Mouse (Mus musculus) stomach, postnatal 0 days (tissue): Measurements from ENCODE around the gene Ift57. TPM values are rescaled to one million over a fixed set of nuclear protein-coding genes. Genes with fewer than 3 reads are reported as not detected.

Experiments
- ATAC-seq: fragments of 200-750 bp; cut with Nextera tagmentation; 2 replicates; pipeline ENCODE4 v1.8.0; 2017; ENCODE audit not compliant: low FRiP score, low TSS enrichment
- DNase-seq: peaks from one replicate; pipeline ENCODE4 v3.0.0-alpha.2; 2016; ENCODE audit warnings: low spot score
- H3K27ac ChIP-seq: fragments of 300-500 bp; sonication (generic); replicated peaks from 2 replicates; pipeline ENCODE4 v1.5.1; 2014; ENCODE audit warnings: mild to moderate bottlenecking, control low read depth
- H3K27me3 ChIP-seq: fragments of 300-500 bp; sonication (generic); 2 replicates; pipeline ENCODE4 v1.6.1; 2014; ENCODE audit warnings: low read length; ENCODE audit not compliant: control insufficient read depth, insufficient read depth
- H3K36me3 ChIP-seq: fragments of 300-500 bp; sonication (generic); 2 replicates; pipeline ENCODE4 v1.6.1; 2014; ENCODE audit warnings: low read length, mixed read lengths; ENCODE audit not compliant: control insufficient read depth, insufficient read depth
- H3K4me1 ChIP-seq: fragments of 300-500 bp; sonication (generic); replicated peaks from 2 replicates; pipeline ENCODE4 v1.6.1; 2014; ENCODE audit warnings: antibody characterized with exemption; ENCODE audit not compliant: control insufficient read depth, insufficient read depth
- H3K4me2 ChIP-seq: fragments of 300-500 bp; sonication (generic); replicated peaks from 2 replicates; pipeline ENCODE4 v1.6.1; 2014; ENCODE audit warnings: low read depth, mild to moderate bottlenecking, control low read depth, moderate library complexity
- H3K4me3 ChIP-seq: fragments of 300-500 bp; sonication (generic); 2 replicates; pipeline ENCODE4 v1.5.1; 2014; ENCODE audit warnings: low read depth, low read length, control low read depth
- H3K9ac ChIP-seq: fragments of 300-500 bp; sonication (generic); 2 replicates; pipeline ENCODE4 v1.6.1; 2014; ENCODE audit warnings: mild to moderate bottlenecking, low read length, control low read depth, mixed read lengths
- H3K9me3 ChIP-seq: fragments of 300-500 bp; sonication (generic); 2 replicates; pipeline ENCODE4 v1.6.1; 2016; ENCODE audit warnings: low read length; ENCODE audit not compliant: control insufficient read depth
- CTCF ChIP-seq: IDR thresholded peaks from 2 replicates; pipeline ENCODE4 v1.5.1; 2016; ENCODE audit warnings: antibody characterized with exemption, low read depth, mild to moderate bottlenecking, moderate library complexity
- EP300 ChIP-seq: optimal IDR thresholded peaks from 2 replicates; pipeline ENCODE3; 2016; ENCODE audit warnings: antibody characterized with exemption
- WGBS: fragments of 180-500 bp; shearing (Covaris S2); extraction: QIAGEN DNeasy Blood & Tissue Kit; methylation state at CpG from one replicate; pipeline ENCODE4 v1.1.7; 2014; 5-methylcytosine and 5-hydroxymethylcytosine counted together
- polyA plus RNA-seq: library from polyadenylated mRNA; unstranded; fragments of >200 nt; fragmentation: Nextera tagmentation; extraction: Ambion mirVana; gene quantifications from 2 replicates; pipeline ENCODE4 v1.2.1, GENCODE M21; 2015

The Ift57 gene
- polyA plus RNA-seq = 11.9 and 13.8 TPM in 2 replicates

DNA sequence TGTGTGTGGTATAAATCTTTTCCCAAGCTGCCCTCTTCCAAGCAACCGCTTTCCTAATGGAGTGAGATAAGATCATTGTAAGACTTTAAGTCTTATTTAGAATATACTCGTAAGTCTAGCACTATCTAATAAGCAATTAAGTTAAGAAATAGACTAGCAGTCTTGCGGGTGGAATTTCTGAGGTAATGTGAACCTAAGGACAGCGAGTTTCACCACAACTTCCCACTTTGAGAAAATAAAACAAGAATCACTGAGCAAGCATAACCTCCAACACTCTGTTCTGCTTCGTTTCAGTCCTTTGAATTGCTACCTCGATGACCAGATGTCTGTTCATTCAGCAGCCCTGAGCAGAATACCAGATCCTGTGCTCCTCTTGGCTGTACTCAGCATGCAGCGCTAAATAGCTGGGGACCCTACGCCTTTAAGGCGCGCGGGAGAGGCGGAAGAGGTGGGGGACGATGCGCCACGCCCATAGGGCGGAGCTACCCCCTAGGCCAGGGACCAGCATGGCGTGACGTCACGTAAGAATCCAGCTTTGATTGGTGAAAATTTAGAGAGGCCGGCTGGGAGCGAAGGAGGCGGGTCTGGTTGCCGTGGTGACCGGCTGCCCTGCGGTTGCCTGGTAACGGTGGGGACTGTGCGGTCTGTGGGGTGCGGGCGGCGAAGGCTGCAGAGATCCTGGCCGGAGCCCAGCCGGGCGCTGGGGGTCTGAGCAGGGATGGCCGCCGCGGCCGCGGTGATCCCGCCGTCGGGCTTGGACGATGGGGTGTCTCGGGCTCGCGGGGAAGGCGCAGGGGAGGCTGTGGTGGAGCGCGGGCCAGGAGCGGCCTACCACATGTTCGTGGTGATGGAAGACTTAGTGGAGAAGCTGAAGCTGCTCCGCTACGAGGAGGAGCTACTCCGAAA lies at the start of gene Ift57:
Ift57 (plus strand) TSS at position 614 of the 906 bp plus-strand sequence.
- WGBS = 2% methylated on average over 46 of the region's 53 CpGs
- no peaks in the 10 kb centered on the region; the same call in 1 of the 2 replicates for H3K4me1 ChIP-seq
- H3K9me3 ChIP-seq = no peaks in the 10 kb centered on the region
- TF ChIP-seq CTCF (no peak), EP300 (no peak)
- DNase-seq (peak; percentile 97), ATAC-seq (peak; percentile 100)
- no peaks in the 10 kb centered on the region for H3K36me3 ChIP-seq
- peak within 1 kb of the TSS; percentile 83 for H3K4me2 ChIP-seq
- peak within 1 kb of the TSS; percentile 64 for H3K9ac ChIP-seq
- no peaks in the 10 kb centered on the region for H3K27me3 ChIP-seq
- H3K27ac ChIP-seq = 0 out of 2 replicates have a peak within 1 kb of the TSS, but pooled peaks have one; percentile 8
- peak within 1 kb of the TSS; percentile 81 for H3K4me3 ChIP-seq

DNA sequence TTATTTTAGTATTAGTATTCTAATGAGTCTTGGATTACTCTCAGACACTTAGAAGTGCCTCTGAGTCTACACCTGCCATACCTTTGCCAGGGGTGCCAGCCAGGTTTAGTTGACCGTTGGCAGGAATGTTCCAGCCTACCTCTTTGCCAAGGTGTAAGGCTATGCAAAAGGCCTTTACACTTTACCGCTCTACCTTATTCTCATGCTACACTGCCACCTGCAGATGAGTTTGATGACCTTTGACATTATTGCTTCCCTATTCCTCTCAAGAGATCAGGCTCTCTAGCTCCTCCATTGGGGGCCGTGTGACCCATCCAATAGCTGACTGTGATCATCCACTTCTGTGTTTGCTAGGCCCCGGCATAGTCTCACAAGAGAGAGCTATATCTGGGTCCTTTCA lies 41.9 kb upstream of the Ift57 start:
- no peak overlapping the region for H3K27ac ChIP-seq
- DNase-seq (no peak), ATAC-seq (no peak)
- no peaks in the 10 kb centered on the region for H3K36me3 ChIP-seq
- TF ChIP-seq CTCF = no peak
- no peak for TF ChIP-seq EP300
- no peaks in the 10 kb centered on the region for H3K27me3 ChIP-seq
- no peak overlapping the region for H3K9ac ChIP-seq
- WGBS = 93% methylated on average over 4 of the region's 4 CpGs
- H3K4me2 ChIP-seq = no peak overlapping the region
- H3K4me1 ChIP-seq = no peaks in the 10 kb centered on the region
- no peaks in the 10 kb centered on the region for H3K9me3 ChIP-seq
- no peak overlapping the region for H3K4me3 ChIP-seq

DNA sequence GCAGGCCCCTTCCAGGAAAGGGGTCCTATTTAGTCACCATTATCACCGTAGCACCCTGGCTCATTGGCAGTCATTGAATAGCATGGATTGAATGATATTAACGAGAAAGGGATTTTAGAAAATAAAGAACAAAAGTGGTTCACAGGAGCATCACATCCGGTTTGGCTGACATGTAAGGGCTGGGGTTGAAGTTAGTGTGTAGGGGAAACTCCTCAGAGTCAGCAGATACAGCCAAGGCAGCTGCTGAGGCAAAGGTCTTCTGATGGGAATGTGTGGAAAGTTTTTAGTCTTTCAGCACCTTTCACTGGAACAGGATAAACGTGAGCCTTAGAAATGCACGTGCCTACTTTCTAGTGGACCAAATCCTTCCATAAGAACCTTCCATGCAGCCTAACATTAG lies 41.0 kb upstream of the Ift57 start:
- no peaks in the 10 kb centered on the region for H3K4me1 ChIP-seq
- H3K27me3 ChIP-seq = no peaks in the 10 kb centered on the region
- H3K9me3 ChIP-seq = no peaks in the 10 kb centered on the region
- H3K36me3 ChIP-seq = no peaks in the 10 kb centered on the region
- H3K4me2 ChIP-seq = no peak overlapping the region
- H3K4me3 ChIP-seq = no peak overlapping the region
- no peak for ATAC-seq
- H3K9ac ChIP-seq = no peak overlapping the region
- no peak for TF ChIP-seq EP300
- no peak for TF ChIP-seq CTCF
- no peak for DNase-seq
- 78% methylated on average over 5 of the region's 5 CpGs for WGBS
- H3K27ac ChIP-seq = no peak overlapping the region

DNA sequence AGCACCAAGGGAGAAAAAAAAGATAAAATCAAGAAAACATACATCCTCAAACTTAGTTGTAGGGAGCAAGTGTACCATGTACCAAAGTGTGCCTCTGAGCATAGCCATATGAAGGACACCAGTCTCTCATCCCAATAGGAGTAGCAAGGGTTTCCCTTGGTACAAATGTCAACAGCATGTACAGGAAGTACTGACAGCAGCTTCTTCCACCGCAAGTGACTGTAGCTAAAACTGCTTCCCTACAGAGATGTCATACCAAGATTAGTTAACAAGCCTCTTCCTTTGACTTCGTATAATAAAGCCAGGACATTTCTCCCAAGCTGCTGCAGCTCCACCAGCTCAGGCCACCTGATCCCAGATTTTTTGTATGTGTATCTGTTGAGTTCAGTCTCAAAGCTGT lies 39.9 kb upstream of the Ift57 start:
- H3K27me3 ChIP-seq = no peaks in the 10 kb centered on the region
- H3K36me3 ChIP-seq = no peaks in the 10 kb centered on the region
- no peak overlapping the region for H3K9ac ChIP-seq
- H3K4me2 ChIP-seq = no peak overlapping the region
- H3K27ac ChIP-seq = no peak overlapping the region
- no peaks in the 10 kb centered on the region for H3K4me1 ChIP-seq
- TF ChIP-seq CTCF (no peak), EP300 (no peak)
- H3K9me3 ChIP-seq = no peaks in the 10 kb centered on the region
- DNase-seq = no peak
- WGBS = 76% methylated on average over 2 of the region's 2 CpGs
- ATAC-seq = no peak
- H3K4me3 ChIP-seq = no peak overlapping the region

DNA sequence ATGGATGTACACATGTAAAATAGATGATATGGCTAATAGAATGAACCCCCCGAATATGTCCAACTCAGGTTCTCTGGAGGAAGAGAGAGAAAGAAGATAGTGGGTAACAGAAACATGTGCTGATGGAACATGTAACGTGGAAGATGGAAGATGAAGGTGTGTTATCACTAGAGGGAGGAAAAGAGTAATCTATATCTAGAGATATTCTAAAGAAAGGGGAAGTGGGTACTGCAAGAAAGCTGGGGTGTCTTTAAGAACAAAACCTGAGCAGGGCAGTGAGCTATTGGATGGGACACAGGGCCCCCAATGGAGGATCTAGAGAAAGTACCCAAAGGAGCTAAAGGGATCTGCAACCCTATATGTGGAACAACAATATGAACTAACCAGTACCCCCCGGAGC lies 38.9 kb upstream of the Ift57 start:
- Histone ChIP-seq H3K4me1 (no peaks in the 10 kb centered on the region), H3K4me3 (no peak overlapping the region), H3K27me3 (no peaks in the 10 kb centered on the region), H3K9me3 (no peaks in the 10 kb centered on the region), H3K4me2 (no peak overlapping the region), H3K36me3 (no peaks in the 10 kb centered on the region), H3K9ac (no peak overlapping the region), H3K27ac (no peak overlapping the region)
- WGBS = 89% methylated on average over 3 of the region's 3 CpGs
- DNase-seq (no peak), ATAC-seq (no peak)
- TF ChIP-seq CTCF = no peak
- no peak for TF ChIP-seq EP300

DNA sequence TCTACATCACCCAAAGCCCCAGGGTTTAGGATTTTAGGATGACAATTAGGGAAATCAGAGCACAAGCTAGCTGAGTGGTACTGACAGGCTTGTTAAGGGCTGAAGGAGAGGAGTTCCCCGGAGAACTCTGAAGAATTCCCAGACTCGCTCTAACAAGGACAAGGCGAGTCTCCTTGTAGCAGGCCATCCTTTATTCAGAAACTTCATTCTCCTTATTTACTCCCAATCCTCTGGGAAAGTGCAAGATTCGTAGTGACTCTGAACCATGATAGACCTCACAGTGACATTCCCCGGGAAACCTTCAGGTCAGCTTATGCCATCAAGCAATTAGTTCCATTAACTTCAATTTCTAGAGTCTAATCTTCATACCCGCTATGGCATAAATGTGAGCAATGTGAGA lies 36.8 kb upstream of the Ift57 start:
- 87% methylated on average over 6 of the region's 6 CpGs for WGBS
- Histone ChIP-seq H3K4me2 (no peak overlapping the region), H3K27ac (no peak overlapping the region), H3K9me3 (no peaks in the 10 kb centered on the region), H3K4me1 (no peaks in the 10 kb centered on the region), H3K27me3 (no peaks in the 10 kb centered on the region), H3K4me3 (no peak overlapping the region), H3K36me3 (no peaks in the 10 kb centered on the region), H3K9ac (no peak overlapping the region)
- ATAC-seq = no peak
- no peak for TF ChIP-seq CTCF
- TF ChIP-seq EP300 = no peak
- no peak for DNase-seq
